Mouse (Mus musculus) c-Kit-positive CD71-positive TER-119-positive erythroid progenitor cells, embryonic 14.5 days (primary cell): Measurements from ENCODE around the gene Wdr5b.
A peak's percentile ranks its signal among the peaks of the same experiment; 100 is the strongest.
"Not testable (repeated sequence)": the region's sequence is repeated elsewhere in the genome, so short reads cannot be mapped to it uniquely, and the experiment has no call there.

Experiments used
- DNase-seq: peaks from one replicate; pipeline ENCODE4 v3.0.0-alpha.2; 2013; ENCODE audit warnings: low spot score

Wdr5b gene

DNA sequence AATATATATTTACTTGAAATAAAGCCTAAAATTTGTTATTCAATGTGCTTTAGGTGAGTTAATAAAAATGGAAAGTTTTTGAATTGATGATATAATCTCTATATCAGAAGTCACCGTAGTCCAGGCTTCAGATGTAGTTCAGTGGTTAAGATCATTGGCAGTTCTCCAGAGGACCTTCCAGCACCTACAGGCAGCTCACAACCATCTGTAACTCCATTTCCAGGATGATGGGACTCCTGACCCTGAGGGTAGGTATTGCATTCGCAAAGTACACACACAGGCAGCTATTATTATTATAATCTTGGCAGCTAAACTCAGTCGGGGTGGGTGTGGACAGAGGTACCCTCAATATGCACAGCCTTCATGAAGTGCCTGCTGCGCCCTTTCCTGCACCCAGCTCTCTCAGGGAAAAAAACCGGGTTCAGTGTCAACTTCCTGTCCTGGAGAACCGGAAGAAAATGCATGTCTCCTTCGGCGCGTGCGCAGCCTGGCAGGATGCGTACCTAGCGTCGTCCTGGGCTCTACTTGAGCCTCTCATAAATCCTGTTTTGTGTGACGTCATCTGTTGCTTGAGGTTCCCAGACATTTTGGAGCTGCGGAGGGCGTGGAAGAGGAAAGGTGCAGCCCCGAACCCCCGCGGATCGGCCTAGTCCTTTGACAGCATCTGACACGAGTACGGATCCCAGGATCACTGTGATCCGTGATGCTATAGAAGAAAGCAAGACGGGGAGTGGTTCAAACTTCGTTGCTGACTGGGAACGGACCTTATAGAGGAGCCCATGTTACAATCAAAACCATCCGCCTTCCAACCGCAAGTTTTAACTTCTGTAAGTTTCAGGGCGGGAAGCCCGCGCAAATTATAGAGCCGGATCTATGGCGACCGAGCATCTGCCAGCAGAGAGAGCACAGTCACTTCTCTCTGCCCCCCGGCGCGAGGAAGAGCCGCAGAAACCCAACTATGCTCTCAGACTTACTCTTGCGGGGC is at the start of gene Wdr5b:
Gene Wdr5b, plus strand, starts transcription at position 551 of the 985 bp plus-strand sequence.
- peak; percentile 94 for DNase-seq

DNA sequence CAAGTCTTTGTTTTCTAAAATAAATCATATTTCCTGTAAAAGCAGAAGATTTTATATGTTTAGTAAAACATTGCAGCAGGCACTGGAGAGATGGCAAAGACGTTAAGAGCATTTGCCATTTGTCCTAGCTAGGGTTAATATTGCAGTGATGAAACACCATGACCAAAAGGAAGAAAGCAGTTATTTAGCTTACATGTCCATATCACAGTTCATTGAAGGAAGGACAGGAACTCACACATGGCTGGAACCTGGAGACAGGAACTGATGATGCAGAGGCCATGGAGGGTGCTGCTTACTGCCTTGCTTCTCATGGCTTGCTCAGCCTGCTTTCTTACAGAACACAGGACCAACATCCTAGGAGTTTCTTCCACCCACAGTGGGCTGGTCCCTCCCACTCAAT is 48.6 kb upstream of the Wdr5b start:
- no peak for DNase-seq

DNA sequence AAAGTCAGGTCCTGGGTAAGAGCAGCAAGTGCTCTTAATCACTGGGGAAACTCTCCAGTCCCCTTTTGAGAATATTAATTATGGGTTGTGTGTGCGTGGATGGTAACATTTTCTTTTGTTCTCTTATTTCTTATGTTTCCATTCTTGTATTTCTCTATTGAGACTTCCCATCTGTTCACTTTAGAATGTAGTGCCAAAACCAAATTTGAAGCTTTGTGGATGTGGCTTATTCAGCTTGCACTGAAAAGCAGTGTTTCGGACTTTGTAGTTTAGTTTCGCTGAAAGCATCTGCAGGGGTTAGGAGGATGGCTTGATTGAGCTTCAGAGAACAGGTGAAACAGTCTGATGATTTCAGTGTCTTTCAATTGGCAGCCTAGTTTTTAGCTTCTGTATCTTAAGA is 47.7 kb upstream of the Wdr5b start:
- DNase-seq: no peak

DNA sequence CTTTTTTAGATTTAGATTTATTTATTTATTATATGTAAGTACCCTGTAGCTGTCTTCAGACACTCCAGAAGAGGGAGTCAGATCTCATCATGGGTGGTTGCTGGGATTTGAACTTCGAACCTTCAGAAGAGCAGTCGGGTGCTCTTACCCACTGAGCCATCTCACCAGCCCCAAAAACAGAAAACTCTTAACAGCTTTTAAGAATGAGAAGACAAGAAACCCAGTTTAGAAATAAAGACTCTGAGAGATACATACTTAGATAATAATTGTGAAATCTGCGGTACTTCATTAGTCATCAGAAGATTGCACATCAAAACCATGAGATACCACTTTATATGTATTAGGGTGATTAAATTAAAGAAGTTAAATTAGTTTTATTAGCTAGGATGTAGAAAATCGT is 42.1 kb upstream of the Wdr5b start:
- DNase-seq: not testable (repeated sequence)

DNA sequence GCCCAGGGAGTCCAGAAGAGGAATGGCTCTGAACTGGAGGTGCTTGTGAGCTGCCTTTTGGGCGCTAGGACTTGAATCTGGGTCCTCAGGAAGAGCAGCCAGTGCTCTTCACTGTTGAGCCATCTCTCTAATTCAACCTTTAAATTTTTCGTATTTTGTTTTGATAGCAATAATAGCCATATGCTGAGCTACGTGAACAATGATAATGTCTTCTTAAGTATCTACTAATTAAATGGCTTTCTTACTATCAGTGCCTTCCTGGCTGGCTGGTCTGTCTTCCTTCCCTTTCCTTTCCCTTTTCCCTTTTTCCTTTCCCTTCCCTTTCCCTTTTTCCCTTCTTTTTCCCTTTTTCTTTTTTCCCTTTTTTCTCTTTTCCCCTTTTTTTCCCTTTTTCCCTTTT is 32.6 kb upstream of the Wdr5b start:
- no peak for DNase-seq

DNA sequence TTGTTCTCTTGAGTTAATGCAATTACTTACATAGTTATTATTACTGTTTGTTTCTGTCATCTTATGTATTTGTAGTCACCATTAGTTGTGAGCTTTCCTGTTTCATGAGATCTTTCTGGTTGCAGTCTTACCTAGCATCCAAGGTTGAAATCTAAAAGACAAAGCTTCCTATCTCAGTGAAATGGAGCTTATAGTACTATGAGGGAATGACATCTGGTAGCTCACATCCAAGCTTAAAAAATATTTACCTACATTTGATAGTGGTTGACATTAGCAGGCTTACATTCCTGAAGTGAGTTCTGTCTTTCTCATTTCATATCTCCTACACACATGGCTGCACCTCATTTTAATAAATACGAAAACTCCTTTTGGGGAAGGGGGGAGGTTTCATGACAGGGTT is 24.7 kb upstream of the Wdr5b start:
- DNase-seq: no peak

DNA sequence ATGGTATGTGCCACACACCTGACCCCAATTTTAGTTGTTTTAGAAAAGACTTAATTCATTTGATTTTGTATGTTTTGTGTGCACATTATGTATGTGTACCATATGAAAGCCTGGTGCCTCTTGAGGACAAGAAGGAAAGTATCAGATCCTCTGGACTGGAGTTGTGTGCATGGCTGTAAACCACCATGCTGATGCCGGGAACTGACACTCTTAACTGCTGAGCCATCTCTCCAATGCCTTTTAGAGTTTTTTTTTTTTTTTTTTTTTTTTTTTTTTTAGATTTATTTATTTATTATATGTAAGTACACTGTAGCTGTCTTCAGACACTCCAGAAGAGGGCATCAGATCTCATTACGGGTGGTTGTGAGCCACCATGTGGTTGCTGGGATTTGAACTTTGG is 12.9 kb upstream of the Wdr5b start:
- DNase-seq: not testable (repeated sequence)

DNA sequence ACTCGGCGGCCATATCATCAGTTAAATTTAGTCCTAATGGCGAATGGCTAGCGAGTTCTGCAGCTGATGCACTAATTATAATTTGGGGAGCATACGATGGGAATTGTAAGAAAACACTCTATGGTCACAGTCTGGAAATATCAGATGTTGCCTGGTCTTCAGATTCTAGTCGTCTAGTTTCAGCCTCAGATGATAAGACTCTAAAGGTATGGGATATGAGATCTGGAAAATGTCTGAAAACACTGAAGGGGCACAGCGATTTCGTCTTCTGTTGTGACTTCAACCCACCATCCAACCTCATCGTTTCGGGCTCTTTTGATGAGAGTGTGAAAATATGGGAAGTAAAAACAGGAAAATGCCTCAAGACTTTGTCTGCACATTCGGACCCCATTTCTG is 633 bp downstream of the Wdr5b start:
- no peak for DNase-seq

DNA sequence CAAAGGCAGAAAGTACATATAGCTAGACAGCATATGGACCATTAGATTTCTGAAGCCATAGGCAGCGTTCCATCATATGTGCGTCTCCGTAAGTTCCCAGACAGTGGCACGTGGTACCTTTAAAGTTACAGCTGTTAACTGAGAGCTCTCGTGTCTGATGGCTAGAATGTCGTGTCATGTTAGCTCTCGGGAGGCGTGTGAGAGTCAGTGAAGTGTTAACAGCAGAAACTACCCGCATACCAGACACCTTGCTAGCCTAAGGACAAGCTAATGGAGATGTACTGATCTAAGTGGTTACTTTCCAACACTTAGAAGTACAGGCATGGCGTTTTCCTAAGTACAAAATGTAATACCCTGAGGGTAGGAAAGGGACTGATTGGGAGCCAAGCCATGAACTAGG is 2.1 kb downstream of the Wdr5b start:
- DNase-seq: no peak

DNA sequence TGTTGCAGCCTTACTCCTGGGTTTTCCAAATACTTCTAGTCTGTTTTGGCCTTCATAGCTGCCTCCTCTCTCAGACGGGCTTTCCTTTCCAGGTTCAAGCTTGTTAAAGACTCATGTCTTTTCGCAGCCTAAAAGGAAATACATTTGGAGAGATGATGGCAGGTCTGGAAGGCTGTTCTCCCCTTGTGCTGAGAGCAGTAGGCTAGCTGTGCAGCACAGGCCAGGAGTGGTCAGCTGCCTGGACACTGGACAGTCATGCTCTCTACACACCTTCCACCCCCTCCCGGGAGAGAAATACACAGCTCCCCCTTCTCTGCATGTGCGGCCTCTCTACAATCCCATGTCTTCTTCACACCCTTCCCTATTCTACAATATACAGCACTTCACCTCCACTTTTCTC is 3.0 kb downstream of the Wdr5b start:
- no peak for DNase-seq

DNA sequence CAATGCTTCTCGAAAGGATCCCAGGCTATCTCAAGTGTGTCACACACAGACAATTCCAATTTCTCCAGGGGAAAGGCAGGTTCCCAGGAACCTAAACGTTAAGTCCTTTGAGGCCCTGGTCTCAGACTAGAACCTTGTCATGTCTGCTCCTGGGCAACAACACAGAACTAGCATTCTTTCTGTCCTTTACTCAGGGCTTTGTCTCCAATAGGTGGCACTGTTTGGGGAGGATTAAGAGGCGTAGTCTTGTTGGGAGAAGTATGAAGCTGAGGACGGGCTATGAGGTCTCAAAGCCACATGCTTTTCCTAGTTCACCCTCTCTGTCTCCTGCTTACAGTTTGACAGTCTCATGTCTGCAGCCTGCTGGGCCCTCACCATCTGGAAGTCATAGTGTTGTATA is 6.5 kb downstream of the Wdr5b start:
- DNase-seq: no peak

DNA sequence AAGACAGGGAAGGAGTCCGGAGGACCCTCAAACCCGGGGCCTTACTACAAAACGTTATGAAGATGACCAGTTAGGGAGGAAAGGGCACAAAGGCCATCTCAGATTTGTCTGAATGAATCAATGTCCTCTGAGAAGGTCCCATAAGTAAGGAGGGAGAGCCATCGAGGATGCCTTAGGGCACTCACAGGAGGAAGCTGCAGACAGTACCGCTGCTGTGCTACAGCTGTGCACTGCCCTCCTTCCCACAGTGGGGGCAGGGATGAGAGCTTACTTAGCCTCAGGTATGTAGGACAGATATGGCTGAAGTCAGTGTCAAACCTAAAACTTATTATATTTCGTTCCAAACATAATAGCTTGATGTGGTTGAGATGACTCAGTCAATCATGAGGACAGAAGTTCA is 10.5 kb downstream of the Wdr5b start:
- DNase-seq: no peak

DNA sequence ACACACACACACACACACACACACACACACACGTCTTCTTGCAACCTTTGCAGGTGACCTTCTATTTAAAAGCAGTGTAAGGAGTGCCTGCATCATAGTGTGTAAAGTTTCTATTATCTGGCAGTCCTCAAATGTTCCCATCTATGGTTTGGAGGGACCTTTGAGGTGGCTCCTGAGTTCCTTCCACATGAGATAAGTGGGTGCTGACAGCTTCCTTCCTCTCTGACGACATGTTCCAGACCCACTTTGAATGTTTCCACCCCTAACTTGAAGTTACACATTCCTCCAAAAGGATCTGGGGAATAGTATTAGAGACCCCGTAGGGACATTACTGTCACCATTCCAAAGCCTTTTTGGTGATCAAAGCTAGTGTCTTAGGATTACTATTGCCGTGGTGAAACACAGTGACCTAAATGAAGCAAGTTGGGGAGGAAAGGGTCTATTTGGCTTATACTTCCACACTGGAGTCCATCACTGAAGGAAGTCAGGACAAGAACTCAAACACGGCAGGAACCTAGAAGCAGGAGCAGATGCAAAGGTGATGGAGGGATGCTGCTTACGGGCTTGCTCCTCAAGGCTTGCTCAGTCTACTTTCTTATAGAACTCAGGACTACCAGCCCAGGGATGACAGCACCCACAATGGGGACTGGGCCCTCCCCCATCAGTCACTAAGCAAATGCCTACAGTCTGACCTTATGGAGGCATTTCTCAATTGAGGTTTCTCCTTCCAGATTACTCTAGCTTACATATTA is 12.7 kb downstream of the Wdr5b start:
- no peak for DNase-seq

DNA sequence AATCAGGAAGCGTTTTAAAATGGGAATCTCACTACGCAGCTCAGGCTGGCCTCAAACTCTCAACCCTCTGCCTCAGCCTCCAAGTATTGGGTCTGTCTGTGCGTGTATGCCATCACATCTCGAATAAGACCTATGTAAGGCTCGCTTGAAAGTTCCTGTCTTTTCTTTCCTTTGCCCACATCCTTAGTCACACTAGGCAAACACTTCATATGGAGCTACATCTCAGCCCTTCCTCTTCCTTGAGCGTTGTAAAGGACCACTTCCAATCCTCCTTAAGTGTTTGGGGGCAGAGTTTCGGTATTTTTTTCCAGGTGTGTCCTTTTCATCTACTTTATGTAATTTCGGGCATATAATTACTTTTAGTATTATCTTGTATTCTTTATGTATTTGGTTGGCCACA is 13.9 kb downstream of the Wdr5b start:
- no peak for DNase-seq

DNA sequence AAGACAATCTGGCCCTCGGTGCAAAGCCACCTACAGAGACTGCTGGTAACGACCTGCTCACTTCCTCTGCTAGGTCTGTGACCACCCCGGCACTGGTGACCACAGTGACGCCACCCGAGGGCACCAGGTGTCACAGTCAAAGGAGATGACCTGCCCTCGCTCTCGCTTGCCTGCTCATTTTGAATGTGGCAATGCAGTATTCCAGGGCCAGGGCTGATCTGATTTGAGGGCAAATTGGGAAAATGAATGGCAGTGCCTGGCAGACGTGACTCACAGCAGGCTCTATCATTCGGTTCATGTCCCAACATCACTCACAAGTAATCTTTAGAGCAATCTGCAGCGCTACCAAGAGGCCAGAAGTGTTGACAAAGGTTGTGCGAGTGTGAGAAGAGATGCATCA is 15.4 kb downstream of the Wdr5b start:
- no peak for DNase-seq

DNA sequence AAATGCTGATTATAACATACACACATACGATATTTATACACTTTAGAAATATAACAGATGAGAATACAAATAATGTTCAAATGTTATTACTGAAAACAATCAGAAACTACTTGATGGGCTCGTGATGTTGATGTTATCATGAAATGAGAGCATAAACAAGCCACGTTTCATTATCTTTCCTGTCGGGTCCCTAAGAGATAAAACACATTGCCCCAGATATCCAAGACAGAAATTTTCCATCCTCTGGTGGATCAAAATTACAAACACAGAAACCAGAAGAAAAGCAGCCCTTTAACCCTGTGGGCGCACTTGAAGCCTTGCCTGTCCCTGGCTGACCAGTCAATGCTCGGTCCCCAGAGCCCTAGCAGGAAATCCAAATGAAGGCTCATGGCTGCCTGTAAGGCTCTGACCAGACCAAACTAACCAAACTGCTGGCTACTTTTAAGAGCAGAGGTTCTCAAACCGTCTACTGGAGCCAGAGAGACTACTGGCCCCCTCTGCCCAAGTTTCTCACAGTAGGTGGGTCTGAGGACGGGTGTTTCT is 17.0 kb downstream of the Wdr5b start:
- no peak for DNase-seq

DNA sequence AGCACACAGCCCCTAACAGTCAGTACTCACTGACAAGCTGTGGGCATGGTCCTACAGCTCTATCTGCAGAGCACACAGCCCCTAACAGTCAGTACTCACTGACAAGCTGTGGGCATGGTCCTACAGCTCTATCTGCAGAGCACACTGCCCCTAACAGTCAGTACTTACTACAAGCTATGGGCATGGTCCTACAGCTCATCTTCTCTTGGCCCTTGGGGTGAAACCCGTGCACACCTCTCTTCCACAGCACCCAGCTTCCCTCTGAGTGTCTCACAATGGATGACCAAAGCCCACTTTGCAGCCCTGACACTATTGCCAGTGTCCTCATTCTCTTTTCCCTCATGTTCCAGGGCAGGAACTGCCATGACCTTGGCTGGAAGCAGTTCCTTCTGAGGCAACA is 21.5 kb downstream of the Wdr5b start:
- not testable (repeated sequence) for DNase-seq

DNA sequence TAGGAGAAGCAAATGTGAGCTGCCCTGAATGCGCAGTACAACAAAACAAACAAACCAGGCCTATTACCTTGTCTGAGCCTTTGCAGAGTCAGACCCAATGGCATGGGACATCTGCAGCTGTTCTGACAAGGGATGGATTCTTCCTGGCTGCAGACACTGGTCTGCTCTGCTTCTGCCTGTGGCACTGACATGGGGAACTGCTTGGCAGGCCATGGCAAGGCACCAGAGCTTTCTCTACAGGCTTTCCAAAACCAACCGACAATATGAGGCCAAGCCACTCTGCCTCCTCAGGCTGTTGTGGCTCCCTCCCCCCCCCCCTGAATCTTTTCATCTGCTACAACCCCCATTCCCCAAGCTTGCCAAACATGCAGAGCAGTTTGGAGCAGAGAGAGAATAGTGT is 22.3 kb downstream of the Wdr5b start:
- no peak for DNase-seq

DNA sequence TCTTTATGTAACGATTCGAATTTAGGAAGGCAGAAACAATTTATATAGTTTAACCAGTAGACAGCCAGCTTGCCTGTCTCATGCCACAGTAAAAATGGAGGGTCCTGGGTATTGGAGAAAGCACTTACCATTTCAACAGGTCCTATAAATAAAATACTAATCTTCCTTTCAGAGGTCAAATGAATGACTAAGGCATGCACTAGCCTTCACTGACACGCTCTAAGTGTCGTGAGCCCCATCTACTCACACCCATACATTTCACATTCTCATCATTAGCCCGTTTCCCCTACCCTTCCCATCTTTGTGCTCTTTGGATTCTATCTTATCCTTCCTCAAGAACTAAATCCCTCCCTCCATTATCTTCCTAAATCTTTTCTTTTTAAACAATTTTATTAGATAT is 23.9 kb downstream of the Wdr5b start:
- no peak for DNase-seq

DNA sequence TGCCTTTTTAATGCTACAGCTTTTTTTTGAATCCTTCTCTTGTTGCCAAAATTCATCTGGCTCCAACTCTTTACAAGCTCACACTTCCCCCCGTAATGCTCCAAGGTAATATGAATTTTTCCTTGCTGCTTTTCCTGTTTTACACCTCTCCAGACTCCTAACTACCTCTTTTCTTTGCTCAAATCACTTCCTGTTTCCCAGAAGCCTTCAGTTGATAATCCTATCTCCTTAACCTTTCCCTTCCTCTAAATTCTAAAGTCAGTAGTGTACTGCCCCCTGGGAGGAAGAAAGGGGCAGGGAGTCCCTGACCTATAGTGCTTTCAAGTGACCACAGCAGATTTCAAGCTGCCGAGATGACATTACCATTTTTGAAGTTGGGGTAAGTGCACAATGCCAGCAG is 26.7 kb downstream of the Wdr5b start:
- DNase-seq: no peak

DNA sequence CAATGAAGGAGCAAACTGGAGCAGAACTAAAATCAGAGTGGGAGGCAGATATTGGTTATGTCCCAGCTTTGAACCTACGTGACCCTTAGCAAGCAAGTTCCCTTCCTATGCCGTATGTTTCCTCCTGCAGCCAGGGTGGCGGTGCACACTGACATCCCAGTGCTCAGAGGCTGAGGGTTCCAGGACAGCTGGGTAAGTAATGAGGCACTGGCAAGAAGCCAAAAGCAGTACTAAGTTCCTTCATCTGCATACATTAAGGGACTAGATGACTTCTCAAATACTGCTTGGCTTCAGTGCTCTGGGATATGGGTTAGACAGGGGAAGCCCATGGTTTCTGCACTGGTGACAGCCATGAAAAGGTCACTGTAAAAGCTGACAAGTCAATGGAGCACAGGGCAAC is 27.4 kb downstream of the Wdr5b start:
- DNase-seq: no peak

DNA sequence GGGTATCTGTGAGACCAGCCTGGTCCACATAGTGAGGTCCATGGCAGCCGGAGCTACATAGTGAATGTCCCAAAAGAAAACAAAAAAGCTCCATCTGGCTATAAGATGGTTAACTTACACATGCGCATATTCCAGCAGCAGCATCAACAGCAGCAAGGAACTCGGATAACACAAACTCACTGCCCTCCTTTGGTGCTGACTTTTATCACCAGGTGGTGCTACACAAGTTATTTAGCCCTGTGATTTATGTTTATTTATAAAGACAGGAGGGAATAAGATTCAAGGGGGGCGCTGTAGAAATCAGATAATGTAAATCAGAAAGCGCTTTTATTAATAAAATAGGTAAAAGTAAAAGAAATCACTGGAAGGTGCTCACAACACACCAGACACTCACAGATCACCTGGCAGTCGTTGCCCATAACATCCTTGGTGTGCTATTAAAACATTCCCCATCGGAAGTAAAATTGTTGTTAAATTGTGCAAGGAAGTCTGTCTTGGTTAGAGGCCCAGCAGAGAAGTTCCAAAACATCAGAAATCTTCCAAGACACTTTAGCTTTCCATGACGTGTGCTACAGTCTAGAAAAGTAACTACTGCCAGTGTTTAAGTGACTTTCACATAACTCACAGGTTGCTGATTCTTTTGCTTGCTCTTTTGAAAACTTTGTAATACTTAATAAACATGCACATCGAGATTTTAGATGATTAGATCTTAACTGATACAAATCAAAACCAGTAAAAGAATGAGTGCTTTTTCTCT is 29.0 kb downstream of the Wdr5b start:
- DNase-seq: no peak
